Mouse (Mus musculus) bone marrow macrophage, adult 2 months (primary cell): ENCODE data around the gene Bhlhe41. TPM values are rescaled to one million over a fixed set of nuclear protein-coding genes. Genes with fewer than 3 reads are reported as not detected.

ENCODE experiments used
- H3K27ac ChIP-seq: 2 replicates; pipeline ENCODE4 v1.5.1; 2012; ENCODE audit warnings: low read depth, low read length; ENCODE audit not compliant: insufficient read depth
- H3K4me1 ChIP-seq: 2 replicates; pipeline ENCODE4 v1.6.1; 2012; ENCODE audit warnings: low read length; ENCODE audit not compliant: control insufficient read depth, insufficient read depth
- H3K4me3 ChIP-seq: 2 replicates; pipeline ENCODE4 v1.5.1; 2012; ENCODE audit warnings: mild to moderate bottlenecking, low read length, moderate library complexity; ENCODE audit not compliant: insufficient read depth
- CTCF ChIP-seq: IDR thresholded peaks from 2 replicates; pipeline ENCODE4 v1.5.1; 2012; ENCODE audit warnings: low read depth, mild to moderate bottlenecking, low read length, moderate library complexity
- POLR2A ChIP-seq: IDR thresholded peaks from 2 replicates; pipeline ENCODE4 v1.6.1; 2012; ENCODE audit warnings: mild to moderate bottlenecking, low read depth, low read length, borderline replicate concordance
- polyA plus RNA-seq: library from polyadenylated mRNA; stranded (reverse); fragments of >200 nt; gene quantifications from 2 replicates; pipeline ENCODE4 v1.2.4, GENCODE M21; 2012; ENCODE audit not compliant: missing spikeins, insufficient read depth, insufficient read length

The Bhlhe41 gene
- polyA plus RNA-seq, 1 experiment: 50.0 TPM

- Histone ChIP-seq H3K27ac (no peak overlapping the region), H3K4me1 (peaks cover 7% of the 10 kb centered on the region), H3K4me3 (no peak overlapping the region)
- no peak for TF ChIP-seq CTCF
- TF ChIP-seq POLR2A: no peak
Measured at GRCm38 (mm10) chr6:145876986-145877735, 11.8 kb upstream of the Bhlhe41 start.

GRCm38 (mm10) chr6:145873354-145873753 is 8.0 kb upstream of the Bhlhe41 start:
- TF ChIP-seq CTCF: no peak
- TF ChIP-seq POLR2A: no peak
- Histone ChIP-seq H3K4me1 (peaks cover 6% of the 10 kb centered on the region), H3K4me3 (no peak overlapping the region), H3K27ac (no peak overlapping the region)

GRCm38 (mm10) chr6:145872010-145872409 is 6.7 kb upstream of the Bhlhe41 start:
- Histone ChIP-seq H3K4me3 (no peak overlapping the region), H3K27ac (no peak overlapping the region), H3K4me1 (peaks cover 4% of the 10 kb centered on the region)
- TF ChIP-seq CTCF: no peak
- no peak for TF ChIP-seq POLR2A

GRCm38 (mm10) chr6:145870991-145871390 is 5.6 kb upstream of the Bhlhe41 start:
- Histone ChIP-seq H3K27ac (no peak overlapping the region), H3K4me1 (peaks cover 3% of the 10 kb centered on the region), H3K4me3 (no peak overlapping the region)
- TF ChIP-seq CTCF (no peak), POLR2A (no peak)

- no peak overlapping the region for H3K4me3 ChIP-seq
- no peak for TF ChIP-seq CTCF
- TF ChIP-seq POLR2A: no peak
- no peak overlapping the region for H3K27ac ChIP-seq
- H3K4me1 ChIP-seq: peaks cover 3% of the 10 kb centered on the region
Measured at GRCm38 (mm10) chr6:145867111-145867510, 1.8 kb upstream of the Bhlhe41 start.

- Histone ChIP-seq H3K4me3 (peak overlapping the region; percentile 93), H3K4me1 (peaks cover 3% of the 10 kb centered on the region), H3K27ac (peak overlapping the region; percentile 92)
- TF ChIP-seq POLR2A (no peak), CTCF (no peak)
Measured at GRCm38 (mm10) chr6:145865886-145866851, 811 bp upstream of the Bhlhe41 start.

- Histone ChIP-seq H3K27ac (peak overlapping the region; percentile 93), H3K4me3 (peak overlapping the region; percentile 93), H3K4me1 (peaks cover 15% of the 10 kb centered on the region)
- TF ChIP-seq CTCF (no peak), POLR2A (no peak)
Measured at GRCm38 (mm10) chr6:145864171-145864570, 1.2 kb downstream of the Bhlhe41 start.

- H3K4me1 ChIP-seq: peaks cover 18% of the 10 kb centered on the region
Measured at GRCm38 (mm10) chr6:145863065-145863971, 2.0 kb downstream of the Bhlhe41 start.

GRCm38 (mm10) chr6:145862739-145863064 is 2.7 kb downstream of the Bhlhe41 start:
- H3K4me3 ChIP-seq: peak overlapping the region; percentile 93
- TF ChIP-seq CTCF (no peak), POLR2A (no peak)
- peak overlapping the region; percentile 93 for H3K27ac ChIP-seq
- H3K4me1 ChIP-seq: peaks cover 19% of the 10 kb centered on the region

More at GRCm38 (mm10) chr6:145863065-145863971, 2.0 kb downstream of the Bhlhe41 start:
- Histone ChIP-seq H3K27ac (peak overlapping the region; percentile 93), H3K4me3 (peak overlapping the region; percentile 93)
- TF ChIP-seq POLR2A (no peak), CTCF (no peak)
